Mouse (Mus musculus) heart, embryonic 10.5 days (tissue): Measurements from ENCODE around the gene Fbxl17. TPM values are rescaled to one million over a fixed set of nuclear protein-coding genes. Genes with fewer than 3 reads are reported as not detected.

ENCODE experiments used
- DNase-seq: peaks from one replicate; pipeline ENCODE4 v3.0.0-alpha.2; 2017; ENCODE audit warnings: low spot score
- H3K27ac ChIP-seq: fragments of 300-500 bp; sonication (generic); 2 replicates; pipeline ENCODE4 v1.5.1; 2016; ENCODE audit warnings: mild to moderate bottlenecking
- H3K27me3 ChIP-seq: fragments of 300-500 bp; sonication (generic); 2 replicates; pipeline ENCODE4 v1.6.1; 2016; ENCODE audit warnings: mild to moderate bottlenecking; ENCODE audit not compliant: poor library complexity, insufficient read depth, severe bottlenecking
- H3K36me3 ChIP-seq: fragments of 300-500 bp; sonication (generic); 2 replicates; pipeline ENCODE4 v1.6.1; 2016; ENCODE audit warnings: mild to moderate bottlenecking, moderate library complexity
- H3K4me1 ChIP-seq: fragments of 300-500 bp; sonication (generic); 2 replicates; pipeline ENCODE4 v1.6.1; 2016; ENCODE audit warnings: mild to moderate bottlenecking
- H3K4me3 ChIP-seq: fragments of 300-500 bp; sonication (generic); 2 replicates; pipeline ENCODE4 v1.5.1; 2016; ENCODE audit warnings: mild to moderate bottlenecking, moderate library complexity
- H3K9me3 ChIP-seq: fragments of 300-500 bp; sonication (generic); 2 replicates; pipeline ENCODE4 v1.6.1; 2016; ENCODE audit warnings: mild to moderate bottlenecking, moderate library complexity
- WGBS: fragments of 180-500 bp; shearing (Covaris S2); methylation state at CpG from one replicate; pipeline ENCODE4 v1.1.7; 2016; 5-methylcytosine and 5-hydroxymethylcytosine counted together
- polyA plus RNA-seq: library from polyadenylated mRNA; unstranded; fragments of >200 nt; fragmentation: Nextera tagmentation; extraction: Ambion mirVana; gene quantifications from 2 replicates; pipeline ENCODE4 v1.2.1, GENCODE M21; 2016

The Fbxl17 gene
- polyA plus RNA-seq, 1 experiment from 2014 or later = 4.2 TPM

GRCm38 (mm10) chr17:63172697-63173096 is 327.1 kb downstream of the Fbxl17 start:
- no peaks in the 10 kb centered on the region for H3K9me3 ChIP-seq
- no peaks in the 10 kb centered on the region for H3K27me3 ChIP-seq
- H3K4me3 ChIP-seq = no peak overlapping the region
- no peak overlapping the region for H3K27ac ChIP-seq
- DNase-seq = no peak
- 61% methylated on average over 1 of the region's 1 CpGs for WGBS
- no peaks in the 10 kb centered on the region for H3K36me3 ChIP-seq
- H3K4me1 ChIP-seq = no peaks in the 10 kb centered on the region

GRCm38 (mm10) chr17:63171890-63172491 is 327.8 kb downstream of the Fbxl17 start:
- Histone ChIP-seq H3K36me3 (no peaks in the 10 kb centered on the region), H3K4me1 (no peaks in the 10 kb centered on the region), H3K4me3 (no peak overlapping the region), H3K27me3 (no peaks in the 10 kb centered on the region), H3K9me3 (no peaks in the 10 kb centered on the region), H3K27ac (no peak overlapping the region)
- no peak for DNase-seq
- 61% methylated on average over 5 of the region's 5 CpGs for WGBS

GRCm38 (mm10) chr17:63171264-63171663 is 328.6 kb downstream of the Fbxl17 start:
- WGBS = 70% methylated on average over 5 of the region's 5 CpGs
- no peaks in the 10 kb centered on the region for H3K27me3 ChIP-seq
- no peak for DNase-seq
- H3K27ac ChIP-seq = no peak overlapping the region
- H3K4me3 ChIP-seq = no peak overlapping the region
- no peaks in the 10 kb centered on the region for H3K36me3 ChIP-seq
- H3K4me1 ChIP-seq = no peaks in the 10 kb centered on the region
- H3K9me3 ChIP-seq = no peaks in the 10 kb centered on the region

DNA sequence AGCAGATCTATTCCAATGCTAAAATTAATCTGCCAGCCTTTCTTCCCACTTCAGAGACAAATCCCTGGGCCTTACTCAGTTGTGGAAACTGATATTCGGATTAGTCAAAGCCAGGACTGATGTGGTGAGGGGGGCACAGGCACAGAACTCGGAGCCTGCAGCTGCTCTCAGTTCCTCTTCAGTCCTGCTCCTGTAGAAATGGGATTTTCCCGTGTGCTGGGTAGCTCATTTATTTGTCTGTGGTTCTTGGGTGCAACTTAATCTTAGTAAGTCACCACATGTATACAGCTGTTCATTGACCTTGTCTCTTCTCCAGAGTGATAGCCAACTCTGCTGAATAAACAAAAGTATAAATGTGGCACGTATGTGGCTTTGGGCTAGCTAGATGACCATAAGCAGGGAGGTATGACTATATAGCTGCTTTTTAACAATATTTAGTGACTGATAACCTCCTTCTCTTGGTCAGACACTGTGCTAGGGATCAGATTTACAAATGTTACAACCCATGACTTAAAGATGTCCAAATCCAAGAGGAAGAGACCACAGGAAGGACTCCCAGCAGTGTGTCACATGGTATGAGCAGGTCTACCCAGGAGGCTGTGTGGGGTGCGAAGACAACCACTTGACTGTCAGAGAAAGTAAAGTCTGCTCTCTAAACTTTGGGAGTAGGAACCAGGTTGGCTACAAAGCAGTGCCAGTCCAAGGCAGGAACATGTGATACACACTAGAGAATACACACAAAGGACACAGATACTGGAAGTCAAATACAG is 331.6 kb downstream of the Fbxl17 start:
- H3K4me1 ChIP-seq = peaks cover 4% of the 10 kb centered on the region
- H3K36me3 ChIP-seq = no peaks in the 10 kb centered on the region
- 82% methylated on average over 5 of the region's 5 CpGs for WGBS
- no peak for DNase-seq
- no peaks in the 10 kb centered on the region for H3K9me3 ChIP-seq
- no peak overlapping the region for H3K4me3 ChIP-seq
- no peaks in the 10 kb centered on the region for H3K27me3 ChIP-seq
- H3K27ac ChIP-seq = no peak overlapping the region

DNA sequence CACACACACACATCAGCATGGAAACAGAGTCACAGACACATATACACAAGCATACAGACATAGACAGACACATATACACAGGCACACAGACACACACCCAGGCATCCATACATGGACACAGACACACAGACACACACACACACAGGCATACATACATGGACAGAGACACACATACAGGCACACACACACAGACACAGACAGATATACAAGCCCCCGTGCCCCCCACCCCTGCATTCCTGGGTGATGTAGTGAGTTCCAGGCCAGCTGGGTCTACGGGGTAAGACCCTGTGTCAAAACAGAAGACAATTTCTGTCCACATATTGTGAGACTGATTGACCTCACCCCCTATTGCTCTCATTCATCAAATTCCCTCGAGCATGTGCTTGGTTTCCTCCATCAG is 332.6 kb downstream of the Fbxl17 start:
- no peaks in the 10 kb centered on the region for H3K36me3 ChIP-seq
- H3K27ac ChIP-seq = no peak overlapping the region
- no peak for DNase-seq
- H3K4me3 ChIP-seq = no peak overlapping the region
- H3K27me3 ChIP-seq = no peaks in the 10 kb centered on the region
- no peaks in the 10 kb centered on the region for H3K9me3 ChIP-seq
- H3K4me1 ChIP-seq = peaks cover 4% of the 10 kb centered on the region
- 78% methylated on average over 3 of the region's 3 CpGs for WGBS

GRCm38 (mm10) chr17:63166692-63167091 is 333.1 kb downstream of the Fbxl17 start:
- Histone ChIP-seq H3K4me1 (peaks cover 4% of the 10 kb centered on the region), H3K4me3 (no peak overlapping the region), H3K36me3 (no peaks in the 10 kb centered on the region), H3K9me3 (no peaks in the 10 kb centered on the region), H3K27ac (no peak overlapping the region), H3K27me3 (no peaks in the 10 kb centered on the region)
- no peak for DNase-seq
- 72% methylated on average over 3 of the region's 3 CpGs for WGBS

GRCm38 (mm10) chr17:63165847-63166246 is 334.0 kb downstream of the Fbxl17 start:
- H3K4me3 ChIP-seq = no peak overlapping the region
- WGBS = 92% methylated on average over 13 of the region's 13 CpGs
- no peak overlapping the region for H3K27ac ChIP-seq
- H3K9me3 ChIP-seq = no peaks in the 10 kb centered on the region
- no peaks in the 10 kb centered on the region for H3K36me3 ChIP-seq
- H3K4me1 ChIP-seq = peaks cover 4% of the 10 kb centered on the region
- no peak for DNase-seq
- H3K27me3 ChIP-seq = no peaks in the 10 kb centered on the region

GRCm38 (mm10) chr17:63164289-63164688 is 335.5 kb downstream of the Fbxl17 start:
- no peaks in the 10 kb centered on the region for H3K27me3 ChIP-seq
- WGBS = 26% methylated on average over 1 of the region's 1 CpGs
- no peaks in the 10 kb centered on the region for H3K36me3 ChIP-seq
- H3K4me3 ChIP-seq = no peak overlapping the region
- no peak overlapping the region for H3K27ac ChIP-seq
- peaks cover 14% of the 10 kb centered on the region for H3K4me1 ChIP-seq
- DNase-seq = no peak
- H3K9me3 ChIP-seq = no peaks in the 10 kb centered on the region

DNA sequence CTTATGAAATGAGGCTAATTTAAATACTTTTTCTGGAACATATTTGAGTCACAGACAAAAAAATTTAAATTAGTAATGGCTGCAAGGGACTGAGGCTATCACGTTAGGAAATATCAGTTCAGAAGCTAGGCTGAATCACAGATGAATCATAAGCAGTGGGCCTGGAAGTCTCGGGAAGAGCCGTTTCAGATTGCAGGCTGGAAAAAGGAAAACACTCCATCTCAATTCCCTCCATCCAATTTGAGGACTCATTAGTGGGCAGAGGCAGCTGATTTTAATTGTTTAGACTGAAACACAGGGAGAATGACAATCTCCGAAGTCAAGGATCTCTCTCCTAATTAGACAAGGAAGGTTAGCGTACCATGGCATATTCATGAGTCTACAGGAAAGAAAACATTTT is 337.9 kb downstream of the Fbxl17 start:
- Histone ChIP-seq H3K36me3 (no peaks in the 10 kb centered on the region), H3K4me1 (peaks cover 25% of the 10 kb centered on the region), H3K27me3 (no peaks in the 10 kb centered on the region), H3K9me3 (no peaks in the 10 kb centered on the region), H3K27ac (no peak overlapping the region), H3K4me3 (no peak overlapping the region)
- 73% methylated on average over 5 of the region's 5 CpGs for WGBS
- DNase-seq = no peak

DNA sequence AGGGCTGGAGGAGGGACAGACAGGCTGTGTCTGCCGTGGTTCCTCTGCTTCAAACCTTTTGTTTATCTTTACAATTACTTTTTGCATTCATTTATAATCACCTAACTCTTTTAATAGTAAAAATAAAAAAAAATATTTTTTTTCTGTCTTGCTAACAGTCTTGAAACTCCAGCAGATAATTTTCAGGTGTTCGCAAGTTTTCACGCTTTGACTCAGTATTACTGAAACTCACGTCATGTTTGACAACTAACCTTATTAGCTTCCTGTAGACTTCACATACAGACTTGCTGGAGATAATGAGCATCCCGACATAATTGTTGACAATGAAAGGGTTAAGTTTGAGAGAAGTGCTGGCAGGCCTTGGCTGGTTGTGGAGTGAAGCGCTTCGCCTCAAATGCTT is 340.6 kb downstream of the Fbxl17 start:
- H3K9me3 ChIP-seq = no peaks in the 10 kb centered on the region
- H3K4me3 ChIP-seq = no peak overlapping the region
- peaks cover 22% of the 10 kb centered on the region for H3K4me1 ChIP-seq
- no peak for DNase-seq
- 56% methylated on average over 7 of the region's 7 CpGs for WGBS
- H3K36me3 ChIP-seq = no peaks in the 10 kb centered on the region
- H3K27ac ChIP-seq = no peak overlapping the region
- no peaks in the 10 kb centered on the region for H3K27me3 ChIP-seq

DNA sequence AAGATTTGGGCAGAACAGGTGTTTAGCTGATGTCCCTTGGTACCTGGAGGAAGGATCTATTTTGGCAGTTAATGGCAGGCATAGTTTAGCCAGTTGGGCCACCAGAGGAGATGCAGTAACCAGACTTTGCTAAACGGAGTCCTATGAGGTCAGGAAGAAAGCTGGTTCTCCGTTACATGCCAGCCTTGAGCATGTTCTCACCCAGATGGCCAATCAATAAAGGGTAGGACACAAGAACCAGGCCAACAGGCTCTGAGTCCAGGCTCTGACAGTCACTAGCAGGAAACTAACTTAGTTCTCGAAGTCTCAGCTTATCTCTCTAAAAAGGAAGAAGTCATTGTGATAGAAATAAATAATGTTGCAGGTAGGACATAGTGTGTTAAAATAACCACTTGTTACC is 341.4 kb downstream of the Fbxl17 start:
- Histone ChIP-seq H3K4me3 (no peak overlapping the region), H3K36me3 (no peaks in the 10 kb centered on the region), H3K27me3 (no peaks in the 10 kb centered on the region), H3K9me3 (no peaks in the 10 kb centered on the region), H3K27ac (no peak overlapping the region), H3K4me1 (peaks cover 21% of the 10 kb centered on the region; the same call in 1 of the 2 replicates)
- WGBS = 59% methylated on average over 3 of the region's 3 CpGs
- DNase-seq = no peak

DNA sequence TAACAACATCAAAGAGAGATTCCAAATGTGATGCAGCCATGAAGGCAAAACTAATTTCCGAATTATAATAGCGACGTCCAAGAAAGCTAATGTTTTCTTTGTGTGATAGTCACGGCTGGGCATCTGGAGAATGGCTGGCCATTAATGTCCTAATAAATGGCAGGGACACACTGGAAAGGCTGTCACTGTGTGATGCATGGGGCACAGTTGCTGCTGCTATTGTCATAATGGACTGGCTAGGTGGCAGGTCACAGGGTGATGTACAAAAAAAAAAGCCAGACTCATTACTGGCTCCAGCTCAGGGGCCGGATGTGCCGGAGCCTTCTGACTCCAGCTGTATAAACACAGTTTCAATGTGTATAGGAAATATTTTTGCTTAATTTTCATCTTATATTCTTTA is 341.9 kb downstream of the Fbxl17 start:
- Histone ChIP-seq H3K27me3 (no peaks in the 10 kb centered on the region), H3K4me3 (no peak overlapping the region), H3K9me3 (no peaks in the 10 kb centered on the region), H3K4me1 (peaks cover 21% of the 10 kb centered on the region; the same call in 1 of the 2 replicates), H3K27ac (no peak overlapping the region), H3K36me3 (no peaks in the 10 kb centered on the region)
- no peak for DNase-seq
- 74% methylated on average over 6 of the region's 6 CpGs for WGBS

DNA sequence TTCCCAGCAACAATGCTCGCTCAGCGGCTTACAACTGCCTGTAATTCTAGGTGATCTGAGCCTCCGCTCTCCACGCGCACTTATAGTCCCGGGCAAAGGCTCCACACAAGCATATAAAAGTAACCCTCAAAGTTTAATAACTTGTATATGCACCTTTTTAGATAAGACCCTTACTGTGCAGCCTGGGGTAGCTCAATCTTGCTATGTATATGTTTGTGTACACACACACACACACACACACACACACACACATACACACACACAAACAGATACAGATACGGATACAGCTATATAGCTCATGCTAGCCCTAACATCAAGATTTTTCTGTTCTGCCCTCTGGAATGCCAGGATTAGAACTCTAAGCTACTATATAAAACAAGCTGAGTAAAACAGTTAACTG is 342.8 kb downstream of the Fbxl17 start:
- 93% methylated on average over 7 of the region's 7 CpGs for WGBS

More for the DNA sequence above, 342.8 kb downstream of the Fbxl17 start:
- H3K36me3 ChIP-seq = no peaks in the 10 kb centered on the region
- no peak overlapping the region for H3K4me3 ChIP-seq
- H3K27ac ChIP-seq = no peak overlapping the region
- H3K4me1 ChIP-seq = peaks cover 21% of the 10 kb centered on the region; the same call in 1 of the 2 replicates
- no peaks in the 10 kb centered on the region for H3K27me3 ChIP-seq
- H3K9me3 ChIP-seq = no peaks in the 10 kb centered on the region
- no peak for DNase-seq
